Mouse (Mus musculus) neural tube, embryonic 12.5 days (tissue): ENCODE measurements around the gene Peak1. TPM values are rescaled to one million over a fixed set of nuclear protein-coding genes. Genes with fewer than 3 reads are reported as not detected.
"Not testable (repeated sequence)": the region's sequence is repeated elsewhere in the genome, so short reads cannot be mapped to it uniquely, and the experiment has no call there.

ENCODE experiments used
- ATAC-seq: fragments of 200-750 bp; cut with Nextera tagmentation; 2 replicates; pipeline ENCODE4 v1.8.0; 2017; ENCODE audit warnings: low read depth, mild to moderate bottlenecking, moderate TSS enrichment, moderate library complexity; ENCODE audit not compliant: low FRiP score
- H3K27ac ChIP-seq: fragments of 300-500 bp; sonication (generic); 2 replicates; pipeline ENCODE4 v1.5.1; 2016
- H3K27me3 ChIP-seq: fragments of 300-500 bp; sonication (generic); replicated peaks from 2 replicates; pipeline ENCODE4 v1.6.1; 2016; ENCODE audit warnings: mild to moderate bottlenecking
- H3K36me3 ChIP-seq: fragments of 300-500 bp; sonication (generic); 2 replicates; pipeline ENCODE4 v1.6.1; 2016; ENCODE audit warnings: mild to moderate bottlenecking
- H3K4me1 ChIP-seq: fragments of 300-500 bp; sonication (generic); 2 replicates; pipeline ENCODE4 v1.6.1; 2016
- H3K4me2 ChIP-seq: fragments of 300-500 bp; sonication (generic); replicated peaks from 2 replicates; pipeline ENCODE4 v1.6.1; 2016; ENCODE audit warnings: mild to moderate bottlenecking
- H3K4me3 ChIP-seq: fragments of 300-500 bp; sonication (generic); 2 replicates; pipeline ENCODE4 v1.5.1; 2016
- H3K9ac ChIP-seq: fragments of 300-500 bp; sonication (generic); 2 replicates; pipeline ENCODE4 v1.6.1; 2016; ENCODE audit warnings: mild to moderate bottlenecking
- H3K9me3 ChIP-seq: fragments of 300-500 bp; sonication (generic); 2 replicates; pipeline ENCODE4 v1.6.1; 2016; ENCODE audit warnings: mild to moderate bottlenecking
- WGBS: fragments of 180-500 bp; shearing (Covaris S2); methylation state at CpG from one replicate; pipeline ENCODE4 v1.1.7; 2016; 5-methylcytosine and 5-hydroxymethylcytosine counted together
- polyA plus RNA-seq: library from polyadenylated mRNA; unstranded; fragments of >200 nt; fragmentation: Nextera tagmentation; extraction: Ambion mirVana; gene quantifications from 2 replicates; pipeline ENCODE4 v1.2.1, GENCODE M21; 2016

Gene Peak1
- polyA plus RNA-seq, 1 experiment from 2014 or later: 7.8 TPM

DNA sequence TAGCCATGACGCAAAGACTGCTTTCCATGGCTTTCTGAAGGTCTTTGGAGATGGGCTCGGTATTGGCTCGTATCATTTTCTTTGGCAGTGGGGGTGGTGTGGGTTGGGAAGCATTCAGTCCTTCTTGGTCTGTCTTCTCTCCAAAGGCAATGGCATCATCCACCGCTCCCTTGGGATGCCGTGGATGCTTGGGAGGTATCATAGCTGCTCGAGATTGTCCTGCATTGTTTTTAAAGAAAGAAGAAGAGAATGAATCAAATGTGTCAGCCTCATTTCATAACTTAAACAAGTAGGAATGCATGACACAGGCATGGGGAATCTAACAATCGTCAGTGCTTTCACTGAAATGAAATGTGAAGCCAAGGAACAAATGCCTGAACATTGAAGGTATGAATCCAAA is 190.2 kb downstream of the Peak1 start:
- Histone ChIP-seq H3K36me3 (no peaks in the 10 kb centered on the region), H3K4me2 (no peak overlapping the region), H3K4me1 (no peaks in the 10 kb centered on the region), H3K9ac (no peak overlapping the region), H3K9me3 (no peaks in the 10 kb centered on the region), H3K4me3 (no peak overlapping the region), H3K27me3 (no peaks in the 10 kb centered on the region), H3K27ac (no peak overlapping the region)
- 90% methylated on average over 7 of the region's 7 CpGs for WGBS
- no peak for ATAC-seq

DNA sequence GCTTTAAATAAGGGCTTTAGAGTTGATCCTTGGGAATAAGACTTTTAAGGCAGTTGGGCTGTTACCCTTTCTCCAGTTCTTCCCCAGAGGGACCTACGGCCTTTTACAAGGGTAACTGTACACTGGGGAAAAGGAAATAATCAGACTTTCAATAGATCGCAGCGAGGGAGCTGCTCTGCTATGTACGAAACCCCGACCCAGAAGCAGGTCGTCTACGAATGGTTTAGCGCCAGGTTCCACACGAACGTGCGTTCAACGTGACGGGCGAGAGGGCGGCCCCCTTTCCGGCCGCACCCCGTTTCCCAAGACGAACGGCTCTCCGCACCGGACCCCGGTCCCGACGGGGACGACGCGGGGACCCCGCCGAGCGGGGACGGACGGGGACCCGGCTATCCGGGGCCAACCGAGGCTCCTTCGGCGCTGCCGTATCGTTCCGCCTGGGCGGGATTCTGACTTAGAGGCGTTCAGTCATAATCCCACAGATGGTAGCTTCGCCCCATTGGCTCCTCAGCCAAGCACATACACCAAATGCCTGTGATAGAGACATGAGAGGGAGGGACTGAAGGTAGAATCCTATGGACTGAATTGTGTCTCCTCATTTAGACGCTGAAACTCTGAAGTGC is 194.3 kb downstream of the Peak1 start:
- WGBS: 33% methylated on average over 45 of the region's 45 CpGs
- H3K9me3 ChIP-seq, H3K4me1 ChIP-seq, H3K9ac ChIP-seq, H3K4me3 ChIP-seq, H3K36me3 ChIP-seq, H3K27me3 ChIP-seq, H3K27ac ChIP-seq: not testable (repeated sequence)
- peak; percentile 100 for ATAC-seq
- H3K4me2 ChIP-seq: peak overlapping the region; percentile 44

DNA sequence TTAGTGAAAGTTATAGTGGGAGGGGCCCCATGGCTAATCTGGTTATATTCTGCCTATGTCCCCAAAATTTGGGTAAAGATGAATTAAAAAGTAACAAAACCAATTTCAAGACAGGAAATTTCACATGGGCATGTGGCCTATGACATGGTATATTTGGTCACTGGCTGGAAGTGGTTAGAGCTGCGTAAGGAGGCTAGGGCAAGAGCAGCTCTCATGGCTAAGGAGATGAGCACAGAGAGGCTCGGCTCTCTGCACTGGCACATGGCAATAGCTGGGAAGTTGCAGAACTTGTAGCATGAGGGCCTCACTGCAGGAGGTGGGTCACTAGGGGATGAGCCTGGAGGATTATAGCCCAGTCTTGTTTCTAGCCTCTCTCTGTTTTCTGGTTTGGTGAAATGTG is 199.0 kb downstream of the Peak1 start:
- H3K9me3 ChIP-seq: no peaks in the 10 kb centered on the region
- no peak overlapping the region for H3K27ac ChIP-seq
- no peak overlapping the region for H3K4me3 ChIP-seq
- H3K9ac ChIP-seq: no peak overlapping the region
- peaks cover 9% of the 10 kb centered on the region for H3K4me1 ChIP-seq
- ATAC-seq: no peak
- H3K36me3 ChIP-seq: no peaks in the 10 kb centered on the region
- 79% methylated on average over 2 of the region's 2 CpGs for WGBS
- no peaks in the 10 kb centered on the region for H3K27me3 ChIP-seq
- H3K4me2 ChIP-seq: no peak overlapping the region

DNA sequence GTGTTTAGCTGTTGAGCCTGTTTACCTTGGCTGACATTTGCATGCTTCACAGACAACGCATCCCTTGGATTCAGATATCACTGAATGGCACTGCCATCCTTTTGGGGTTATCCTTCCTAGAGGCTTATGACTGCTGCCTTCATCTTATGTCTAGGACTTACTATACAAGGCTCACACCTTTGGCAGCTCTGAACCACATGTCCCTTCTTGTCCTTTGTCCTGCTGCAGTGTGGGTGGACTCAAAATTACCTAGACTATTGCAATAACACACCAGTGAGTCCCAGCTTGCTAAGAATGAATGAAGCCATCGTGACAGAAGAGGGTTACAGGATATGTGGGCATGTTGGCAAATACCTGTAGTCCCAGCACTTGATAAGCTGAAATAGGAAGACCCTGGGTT is 199.8 kb downstream of the Peak1 start:
- H3K36me3 ChIP-seq: no peaks in the 10 kb centered on the region
- no peak for ATAC-seq
- no peak overlapping the region for H3K4me3 ChIP-seq
- no peaks in the 10 kb centered on the region for H3K9me3 ChIP-seq
- WGBS: 90% methylated on average over 2 of the region's 2 CpGs
- no peaks in the 10 kb centered on the region for H3K27me3 ChIP-seq
- H3K27ac ChIP-seq: no peak overlapping the region
- H3K4me2 ChIP-seq: no peak overlapping the region
- peaks cover 14% of the 10 kb centered on the region for H3K4me1 ChIP-seq
- no peak overlapping the region for H3K9ac ChIP-seq

DNA sequence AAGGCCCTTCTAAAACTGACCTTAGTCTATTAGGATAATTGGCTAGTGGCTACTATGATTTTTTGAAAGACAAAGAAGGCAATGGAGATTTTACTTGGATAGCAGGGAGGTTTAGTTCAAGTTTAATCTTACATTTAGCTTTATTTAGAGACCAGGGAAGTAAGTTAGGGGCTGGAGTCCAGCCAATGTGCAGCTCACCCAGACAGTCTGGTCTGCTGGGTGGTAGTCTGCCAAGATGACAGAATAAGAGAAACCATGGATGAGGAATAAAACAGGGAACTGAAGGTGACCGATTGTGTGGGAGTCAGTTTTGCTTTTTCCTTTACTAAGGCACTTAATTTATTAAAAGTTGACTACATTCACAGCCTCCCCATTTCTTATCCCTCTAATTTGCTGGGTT is 200.5 kb downstream of the Peak1 start:
- H3K9me3 ChIP-seq: no peaks in the 10 kb centered on the region
- no peak overlapping the region for H3K4me2 ChIP-seq
- WGBS: 96% methylated on average over 1 of the region's 1 CpGs
- ATAC-seq: no peak
- H3K27me3 ChIP-seq: no peaks in the 10 kb centered on the region
- no peak overlapping the region for H3K27ac ChIP-seq
- no peaks in the 10 kb centered on the region for H3K36me3 ChIP-seq
- peaks cover 14% of the 10 kb centered on the region for H3K4me1 ChIP-seq
- H3K4me3 ChIP-seq: no peak overlapping the region
- H3K9ac ChIP-seq: no peak overlapping the region

DNA sequence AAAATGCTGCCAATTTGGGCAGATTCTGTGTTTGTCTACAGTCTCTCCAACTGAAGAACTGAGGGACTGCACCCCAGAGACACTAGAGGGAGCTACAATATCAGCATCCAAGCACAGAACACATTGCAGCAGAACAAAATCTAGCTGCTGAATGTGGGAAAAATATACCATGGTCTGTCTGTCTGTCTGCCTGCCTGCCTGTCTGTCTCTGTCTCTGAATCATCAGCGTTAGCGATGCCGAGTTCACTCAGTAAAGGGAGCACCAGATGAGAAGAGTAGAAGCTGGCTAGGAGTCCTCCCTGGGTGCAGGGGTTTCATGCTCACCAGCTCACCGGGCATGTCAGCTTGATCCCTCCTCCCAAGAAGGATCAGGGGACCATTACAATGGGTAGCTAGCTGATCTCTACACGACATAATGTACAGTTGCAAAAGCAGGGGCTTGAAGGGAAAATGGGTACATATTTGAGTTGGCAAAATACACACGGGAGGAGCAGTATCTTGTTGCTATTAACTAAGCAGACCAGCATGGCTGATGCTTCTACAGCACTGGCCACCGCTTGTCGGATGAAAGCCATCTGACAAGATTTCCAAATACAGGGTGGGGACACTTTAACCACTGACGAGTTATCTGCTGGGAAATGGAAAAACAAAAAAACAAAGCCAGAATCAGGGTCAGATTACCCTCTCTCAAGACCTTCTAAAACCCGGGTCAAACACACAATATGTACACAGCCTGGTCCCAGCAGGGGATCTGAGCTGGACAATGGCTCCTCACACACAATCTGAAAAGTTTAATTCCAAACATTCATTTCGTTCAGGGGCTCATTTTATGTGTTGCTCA is 204.2 kb downstream of the Peak1 start:
- 16% methylated on average over 11 of the region's 11 CpGs for WGBS
- H3K9me3 ChIP-seq: no peaks in the 10 kb centered on the region
- no peak overlapping the region for H3K27ac ChIP-seq
- H3K4me2 ChIP-seq: peak overlapping the region; percentile 55
- no peak overlapping the region for H3K9ac ChIP-seq
- H3K36me3 ChIP-seq: no peaks in the 10 kb centered on the region
- no peaks in the 10 kb centered on the region for H3K27me3 ChIP-seq
- peaks cover 14% of the 10 kb centered on the region for H3K4me1 ChIP-seq
- no peak for ATAC-seq
- no peak overlapping the region for H3K4me3 ChIP-seq

DNA sequence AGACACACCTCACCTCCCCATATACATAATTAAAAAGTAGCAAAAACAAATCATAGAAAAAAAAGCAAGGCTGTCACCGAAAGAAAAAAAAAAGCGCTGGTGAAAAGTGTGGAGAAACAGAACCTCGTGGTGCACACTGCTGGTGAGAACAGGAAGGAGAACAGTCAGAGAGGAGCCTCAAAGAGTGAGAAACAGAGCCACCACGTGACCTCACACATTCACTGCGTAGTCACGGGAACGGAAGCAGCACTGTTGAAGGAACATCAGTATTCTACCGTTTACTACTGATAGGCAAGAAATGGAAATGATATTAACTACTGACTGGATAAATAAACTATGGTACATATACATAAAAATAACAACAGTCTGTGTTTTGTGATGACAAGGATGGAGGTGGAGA is 209.1 kb downstream of the Peak1 start:
- ATAC-seq: no peak
- Histone ChIP-seq H3K9me3 (no peaks in the 10 kb centered on the region), H3K27me3 (no peaks in the 10 kb centered on the region), H3K27ac (no peak overlapping the region), H3K4me3 (no peak overlapping the region), H3K36me3 (peaks cover 11% of the 10 kb centered on the region), H3K4me1 (peaks cover 5% of the 10 kb centered on the region), H3K4me2 (no peak overlapping the region), H3K9ac (no peak overlapping the region)
- 87% methylated on average over 8 of the region's 8 CpGs for WGBS

DNA sequence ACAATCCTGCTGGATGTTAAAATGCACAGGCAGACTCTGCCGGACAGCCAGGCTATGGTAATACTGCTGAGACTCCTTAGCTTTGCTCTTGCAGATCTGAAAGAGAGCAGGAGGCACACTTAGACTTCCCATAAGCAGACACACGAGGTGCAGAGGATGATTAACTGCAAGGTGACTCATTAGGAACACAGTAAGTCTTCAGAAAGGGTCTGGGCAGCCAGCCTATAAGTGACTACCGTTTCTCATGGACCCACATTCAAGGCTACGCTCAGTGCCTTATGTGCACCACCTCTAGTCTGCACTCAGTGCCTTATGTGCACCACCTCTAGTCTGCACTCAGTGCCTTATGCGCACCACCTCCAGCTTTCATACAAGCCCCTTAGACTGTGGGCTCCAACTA is 210.4 kb downstream of the Peak1 start:
- no peaks in the 10 kb centered on the region for H3K9me3 ChIP-seq
- H3K36me3 ChIP-seq: peaks cover 11% of the 10 kb centered on the region
- no peak overlapping the region for H3K4me2 ChIP-seq
- H3K27ac ChIP-seq: no peak overlapping the region
- no peak for ATAC-seq
- no peaks in the 10 kb centered on the region for H3K4me1 ChIP-seq
- no peaks in the 10 kb centered on the region for H3K27me3 ChIP-seq
- no peak overlapping the region for H3K9ac ChIP-seq
- 83% methylated on average over 5 of the region's 5 CpGs for WGBS
- no peak overlapping the region for H3K4me3 ChIP-seq

DNA sequence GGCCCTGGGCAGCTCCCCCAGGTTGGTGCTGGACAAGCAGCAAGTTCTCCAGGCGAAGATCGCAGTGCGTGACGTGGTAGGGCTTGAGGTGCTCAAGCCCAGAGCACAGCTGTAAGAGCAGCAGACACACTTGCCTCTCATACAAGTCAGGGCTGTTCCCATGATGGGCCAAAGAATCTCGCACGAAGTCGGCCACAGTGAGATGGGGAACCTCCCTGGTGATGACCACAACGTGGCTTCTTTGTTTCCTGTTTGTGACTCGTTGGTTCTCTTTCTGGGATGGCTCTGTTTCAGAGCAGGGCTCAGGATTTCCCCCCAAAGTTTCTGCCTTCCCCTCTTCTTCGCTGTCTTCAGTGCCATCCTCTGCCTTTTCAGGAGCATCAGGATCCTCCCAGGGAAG is 210.8 kb downstream of the Peak1 start:
- H3K4me2 ChIP-seq: no peak overlapping the region
- H3K27me3 ChIP-seq: no peaks in the 10 kb centered on the region
- H3K4me3 ChIP-seq: no peak overlapping the region
- H3K4me1 ChIP-seq: no peaks in the 10 kb centered on the region
- WGBS: 93% methylated on average over 10 of the region's 10 CpGs
- no peaks in the 10 kb centered on the region for H3K9me3 ChIP-seq
- H3K9ac ChIP-seq: no peak overlapping the region
- H3K27ac ChIP-seq: no peak overlapping the region
- peaks cover 11% of the 10 kb centered on the region for H3K36me3 ChIP-seq
- no peak for ATAC-seq

DNA sequence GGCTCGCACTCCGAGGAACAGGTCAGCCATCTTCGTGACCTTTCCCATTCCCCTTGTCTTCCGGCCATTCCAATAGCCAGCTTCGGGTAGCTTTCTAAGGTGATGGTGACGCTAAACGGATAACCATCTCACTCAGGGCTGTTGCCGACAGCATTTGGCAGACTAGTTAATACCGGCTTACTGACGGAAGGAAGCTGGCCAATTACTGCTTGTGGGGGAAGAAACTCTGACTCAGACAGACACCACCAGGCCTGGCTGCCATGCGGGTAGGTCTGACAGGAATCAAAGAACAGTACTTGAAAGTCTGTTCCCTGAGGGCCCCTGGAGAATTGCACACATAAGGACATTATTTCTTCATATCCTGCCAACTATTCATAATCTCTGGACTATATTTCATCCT is 212.5 kb downstream of the Peak1 start:
- no peaks in the 10 kb centered on the region for H3K27me3 ChIP-seq
- H3K9me3 ChIP-seq: no peaks in the 10 kb centered on the region
- H3K27ac ChIP-seq: no peak overlapping the region
- H3K4me2 ChIP-seq: no peak overlapping the region
- peaks cover 11% of the 10 kb centered on the region for H3K36me3 ChIP-seq
- H3K4me1 ChIP-seq: no peaks in the 10 kb centered on the region
- WGBS: 92% methylated on average over 11 of the region's 11 CpGs
- H3K4me3 ChIP-seq: no peak overlapping the region
- no peak for ATAC-seq
- no peak overlapping the region for H3K9ac ChIP-seq

DNA sequence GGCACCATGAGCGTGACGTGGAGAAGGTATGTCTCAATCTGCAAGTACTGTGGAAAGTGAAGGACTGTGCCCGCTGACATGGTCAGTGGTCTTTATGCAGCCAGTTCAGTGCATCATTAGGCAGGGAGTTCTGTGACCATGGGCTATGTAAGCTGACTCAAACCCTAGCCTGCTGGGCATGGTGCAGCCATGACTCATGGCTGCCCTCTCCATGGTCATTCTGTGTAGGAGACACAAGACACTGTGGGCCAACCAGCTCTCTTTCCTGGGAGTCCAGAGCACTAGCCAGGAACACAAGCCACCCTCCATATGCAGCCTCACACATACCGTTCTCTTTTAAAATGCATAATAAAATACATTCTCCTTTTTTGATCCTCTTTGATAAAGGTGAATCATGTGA is 213.6 kb downstream of the Peak1 start:
- no peaks in the 10 kb centered on the region for H3K4me1 ChIP-seq
- H3K9me3 ChIP-seq: no peaks in the 10 kb centered on the region
- no peak for ATAC-seq
- no peak overlapping the region for H3K9ac ChIP-seq
- H3K4me2 ChIP-seq: no peak overlapping the region
- no peak overlapping the region for H3K27ac ChIP-seq
- peaks cover 11% of the 10 kb centered on the region for H3K36me3 ChIP-seq
- H3K27me3 ChIP-seq: no peaks in the 10 kb centered on the region
- 95% methylated on average over 4 of the region's 4 CpGs for WGBS
- H3K4me3 ChIP-seq: no peak overlapping the region

DNA sequence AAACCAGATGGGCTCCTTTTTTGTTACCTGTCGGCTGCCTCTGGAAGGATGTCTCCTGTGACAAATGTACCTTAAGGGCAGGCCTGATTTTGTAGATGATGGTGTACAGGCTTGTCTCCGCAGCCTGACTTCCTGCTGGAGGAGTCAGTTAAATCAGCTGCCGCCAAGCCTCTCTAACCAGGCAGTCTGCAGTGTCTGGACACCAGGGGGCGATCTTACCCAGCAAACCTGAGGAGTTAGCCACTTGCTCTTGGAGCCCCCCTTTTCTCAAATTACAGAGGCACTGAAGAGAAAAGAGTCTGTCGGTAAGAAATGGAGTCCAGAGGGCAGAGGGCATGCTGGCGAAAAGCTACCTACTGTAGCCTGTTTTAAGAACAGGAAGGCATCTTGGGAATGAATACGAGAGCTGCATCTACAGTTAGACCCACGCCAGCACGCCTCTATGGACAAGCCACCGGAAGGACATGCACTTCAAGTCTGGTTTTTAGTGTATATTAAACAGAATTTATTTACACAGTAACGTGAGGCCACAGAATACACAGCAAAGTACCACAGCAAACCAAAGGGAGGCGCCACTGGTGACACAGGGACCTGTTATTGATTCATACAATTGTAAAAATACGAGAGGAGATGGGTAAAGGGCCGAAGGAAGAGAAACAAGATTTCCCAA is 217.1 kb downstream of the Peak1 start:
- H3K27me3 ChIP-seq: no peaks in the 10 kb centered on the region
- H3K36me3 ChIP-seq: peaks cover 2% of the 10 kb centered on the region; the same call in 1 of the 2 replicates
- no peak overlapping the region for H3K4me3 ChIP-seq
- H3K9ac ChIP-seq: no peak overlapping the region
- H3K4me2 ChIP-seq: no peak overlapping the region
- no peaks in the 10 kb centered on the region for H3K9me3 ChIP-seq
- no peak overlapping the region for H3K27ac ChIP-seq
- no peak for ATAC-seq
- no peaks in the 10 kb centered on the region for H3K4me1 ChIP-seq
- WGBS: 41% methylated on average over 14 of the region's 14 CpGs
